Mouse (Mus musculus) ES-CJ7 (cell line): ENCODE data around the gene Slc8a3.
"Not testable (repeated sequence)": the region's sequence is repeated elsewhere in the genome, so short reads cannot be mapped to it uniquely, and the experiment has no call there.

Experiments used
- DNase-seq: peaks from one replicate; pipeline ENCODE4 v3.0.0; 2011; ENCODE audit warnings: low read depth, low spot score

Gene Slc8a3

GRCm38 (mm10) chr12:81332875-81333421 is at the start of gene Slc8a3:
Gene Slc8a3, minus strand, starts transcription at chr12:81333180.
- DNase-seq: peak; percentile 37

- not testable (repeated sequence) for DNase-seq
These were observed 46.4 kb upstream of the Slc8a3 start, which contains the start of gene Gm4787 for GRCm38 (mm10) chr12:81379364-81379763. Gene Gm4787, minus strand, starts transcription at chr12:81379464.

- DNase-seq: no peak
These were observed 861 bp upstream of the Slc8a3 start for GRCm38 (mm10) chr12:81333841-81334240.

- peak; percentile 14 for DNase-seq
These were observed 774 bp downstream of the Slc8a3 start for GRCm38 (mm10) chr12:81331937-81332874.

GRCm38 (mm10) chr12:81331046-81331638 is 1.8 kb downstream of the Slc8a3 start:
- DNase-seq: no peak

DNA sequence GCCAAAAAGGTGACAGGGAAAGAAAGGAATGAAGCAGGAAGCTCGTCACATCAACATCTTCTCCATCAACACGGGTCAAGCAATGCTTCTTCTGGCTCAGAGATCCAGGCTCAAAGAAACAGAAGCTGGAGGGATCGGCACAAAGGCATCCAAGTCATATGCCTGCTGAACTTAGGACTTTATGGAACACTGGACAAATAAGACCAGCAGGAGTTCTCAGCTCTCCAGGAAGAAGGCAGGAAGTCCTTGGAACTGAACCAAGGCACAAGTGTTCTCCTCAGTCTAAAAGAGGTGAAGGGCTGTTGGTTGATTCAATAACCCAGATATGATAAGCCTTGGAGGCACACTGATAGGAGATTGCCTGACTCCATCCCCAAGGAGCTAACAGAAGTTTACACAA is 8.0 kb downstream of the Slc8a3 start:
- no peak for DNase-seq

DNA sequence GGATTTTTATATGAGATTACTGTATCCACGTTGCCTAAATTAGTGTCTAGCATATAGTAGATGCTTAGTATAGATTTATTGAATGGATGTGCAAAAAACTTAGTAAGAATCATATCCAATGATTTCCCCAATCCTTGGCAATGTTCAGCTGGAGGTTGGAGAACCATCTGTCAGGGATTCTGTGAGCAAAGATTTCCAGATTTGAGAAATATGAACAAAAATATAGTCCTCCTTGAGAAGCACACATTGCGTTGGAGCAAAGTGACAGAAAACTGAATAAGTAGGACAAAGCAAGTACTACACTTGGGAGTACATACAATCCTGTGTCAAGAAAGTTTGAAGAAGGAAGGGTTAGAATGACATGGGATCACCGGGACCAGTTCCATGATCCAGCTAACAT is 8.9 kb downstream of the Slc8a3 start:
- no peak for DNase-seq

GRCm38 (mm10) chr12:81321021-81321420 is 12.0 kb downstream of the Slc8a3 start:
- no peak for DNase-seq

DNA sequence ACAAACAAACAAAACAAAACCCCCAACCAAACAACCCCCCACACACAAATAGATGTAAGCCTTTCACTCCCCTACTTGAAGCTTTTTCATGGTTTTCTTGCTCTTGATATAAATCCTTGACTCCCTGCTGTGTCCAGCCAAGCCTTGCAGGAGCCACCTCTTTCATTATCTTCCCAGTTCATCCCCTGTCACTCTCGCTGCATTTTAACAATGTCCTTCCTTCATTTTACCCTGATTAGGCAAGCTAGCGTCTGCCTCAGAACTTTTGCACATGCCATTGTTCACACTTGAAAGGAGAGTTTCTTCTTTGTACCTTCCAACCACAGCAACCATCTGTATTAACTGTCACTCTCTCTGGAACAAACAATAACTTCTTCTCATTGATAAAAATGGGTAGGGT is 15.2 kb downstream of the Slc8a3 start:
- no peak for DNase-seq

- no peak for DNase-seq
These were observed 17.0 kb downstream of the Slc8a3 start for GRCm38 (mm10) chr12:81315953-81316352.

- no peak for DNase-seq
These were observed 29.4 kb downstream of the Slc8a3 start for GRCm38 (mm10) chr12:81303626-81304025.

DNA sequence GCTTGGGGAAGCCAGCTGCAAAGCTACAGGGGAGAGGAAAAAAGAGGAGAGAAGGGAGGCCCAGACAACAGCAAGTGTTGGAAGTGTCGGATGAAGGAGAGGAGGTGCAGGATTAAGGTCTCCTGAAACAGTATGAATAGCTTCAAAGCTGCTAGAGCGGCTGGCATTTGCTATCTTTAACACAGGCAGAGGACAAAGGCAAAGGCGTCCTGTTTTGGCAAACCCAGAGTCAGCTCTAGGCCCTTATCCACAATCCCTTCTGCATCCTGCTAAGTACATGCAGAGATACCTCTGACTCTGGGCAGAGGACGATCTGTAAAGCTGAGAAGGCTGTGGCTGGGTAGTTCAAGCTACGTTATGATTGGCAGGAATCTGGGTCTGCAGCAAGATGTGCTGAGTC is 38.4 kb downstream of the Slc8a3 start:
- DNase-seq: no peak

GRCm38 (mm10) chr12:81278031-81278430 is 54.9 kb downstream of the Slc8a3 start:
- no peak for DNase-seq

DNA sequence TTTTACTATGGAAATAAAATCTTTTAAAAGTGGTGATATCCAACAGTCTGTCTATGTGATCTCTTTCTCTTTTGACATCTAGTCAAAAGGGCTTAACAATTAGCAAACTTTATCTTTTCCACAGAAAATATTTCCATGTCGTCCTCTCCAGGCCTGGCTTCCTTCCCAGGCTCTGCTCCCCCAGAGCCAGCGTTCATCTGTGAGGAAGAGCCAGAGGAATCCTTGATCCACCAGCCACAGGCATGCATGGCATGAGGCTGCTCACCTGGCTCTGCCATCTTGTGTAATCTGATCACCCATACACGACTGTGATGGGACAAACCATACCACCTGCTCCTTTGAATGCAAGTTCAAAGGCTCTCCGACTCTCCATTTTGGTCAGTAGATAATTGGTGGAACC is 58.4 kb downstream of the Slc8a3 start:
- no peak for DNase-seq

GRCm38 (mm10) chr12:81273333-81273732 is 59.6 kb downstream of the Slc8a3 start:
- no peak for DNase-seq

- DNase-seq: no peak
These were observed 63.7 kb downstream of the Slc8a3 start for GRCm38 (mm10) chr12:81269246-81269645.

DNA sequence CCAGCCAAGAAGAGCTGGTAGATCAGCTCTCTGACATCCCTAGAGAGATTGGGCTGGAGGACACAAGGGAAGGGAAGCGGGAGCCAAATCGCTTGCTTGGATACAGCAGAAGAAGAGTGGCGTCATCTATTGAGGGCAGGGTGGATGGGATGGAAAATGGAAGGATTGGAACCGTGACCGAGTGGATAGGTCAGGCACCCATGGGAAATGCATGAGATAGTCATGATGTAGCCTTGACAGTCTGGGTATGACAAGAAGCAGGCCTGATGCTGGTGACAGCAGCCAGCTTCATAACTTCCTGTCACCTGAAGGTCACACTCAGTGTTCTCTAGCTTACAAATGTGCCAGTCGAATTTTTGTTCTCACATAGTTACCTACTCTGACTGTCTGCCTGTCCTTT is 70.2 kb downstream of the Slc8a3 start:
- no peak for DNase-seq

DNA sequence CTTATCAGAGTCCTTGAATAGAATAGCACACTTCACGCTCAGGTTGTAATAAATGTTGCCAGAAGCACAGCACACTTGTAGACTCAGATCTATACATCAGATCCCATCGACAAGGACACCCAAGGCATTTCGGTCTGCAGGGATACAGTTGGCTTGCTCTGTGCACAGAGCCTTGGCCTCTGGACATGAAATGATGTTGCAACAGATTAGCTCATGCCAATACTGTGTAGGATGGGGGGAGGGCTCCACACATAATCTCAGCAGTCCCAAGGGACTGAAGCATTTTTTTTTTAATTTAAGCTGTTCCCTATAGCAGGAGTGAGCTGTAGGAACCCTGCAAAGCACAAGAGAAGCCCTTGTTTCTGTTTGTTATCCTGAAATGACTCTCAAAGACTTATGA is 74.8 kb downstream of the Slc8a3 start:
- DNase-seq: no peak

DNA sequence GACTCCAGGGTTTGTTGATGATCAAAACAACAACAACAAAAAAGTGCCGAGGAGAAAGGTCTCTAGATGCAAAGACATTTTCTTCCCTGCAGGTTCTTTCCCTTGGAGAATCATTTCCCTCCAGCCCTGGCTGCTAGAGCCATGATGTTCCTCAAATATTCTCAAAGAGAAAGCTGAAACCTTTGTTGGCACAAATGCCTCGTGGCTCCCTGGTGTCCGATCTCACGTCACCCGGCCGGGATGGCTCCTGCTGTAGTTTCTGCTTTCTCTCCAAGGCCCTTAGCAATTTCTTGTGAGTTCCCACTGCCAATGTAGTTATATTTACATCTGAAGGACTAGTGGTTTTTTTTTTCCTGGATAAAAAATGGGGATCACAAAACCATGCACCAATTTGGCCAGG is 87.6 kb downstream of the Slc8a3 start:
- DNase-seq: no peak

GRCm38 (mm10) chr12:81244954-81245353 is 88.0 kb downstream of the Slc8a3 start:
- DNase-seq: no peak

GRCm38 (mm10) chr12:81244492-81244891 is 88.5 kb downstream of the Slc8a3 start:
- DNase-seq: no peak

DNA sequence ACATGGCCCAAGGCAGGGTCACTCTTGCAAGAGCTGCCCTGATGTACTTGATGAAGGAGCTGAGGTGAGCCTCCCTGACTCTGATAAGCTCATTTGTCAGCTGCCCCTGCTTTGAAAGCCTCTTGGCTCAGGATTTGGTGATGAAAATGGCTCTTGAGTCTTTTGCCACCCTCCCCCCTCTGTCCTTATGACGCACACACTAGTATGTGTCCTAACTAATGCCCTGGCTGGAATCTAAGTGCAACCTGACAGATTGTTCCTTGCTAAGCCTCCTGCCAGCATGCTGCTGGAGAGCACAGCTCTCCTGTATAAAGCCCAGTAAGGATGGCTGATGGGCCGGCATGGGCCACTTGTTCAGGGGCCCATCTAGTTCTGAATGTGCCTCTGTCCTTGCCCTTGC is 91.3 kb downstream of the Slc8a3 start:
- DNase-seq: no peak

DNA sequence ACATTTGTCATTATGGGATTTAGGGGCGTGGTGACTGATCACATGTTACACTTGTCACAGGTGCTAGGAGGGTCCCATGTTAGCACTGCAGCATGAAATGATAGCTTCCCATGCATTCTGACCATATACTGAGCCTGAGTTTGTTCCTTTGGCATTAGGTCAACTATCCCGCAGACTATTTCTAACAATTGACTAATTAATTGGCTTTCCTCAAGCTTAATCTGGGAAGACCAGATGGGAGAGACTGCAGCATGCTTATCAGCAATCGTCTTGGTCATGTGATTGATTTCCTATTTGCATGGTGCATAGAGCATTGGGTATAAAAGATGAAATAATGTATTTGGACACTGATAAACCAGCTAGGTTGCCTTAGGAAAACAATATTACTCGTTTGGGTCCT is 91.9 kb downstream of the Slc8a3 start:
- DNase-seq: no peak
